Mouse (Mus musculus) lung, adult 2 months (tissue): ENCODE measurements around the gene Rgn.

Experiments used
- CTCF ChIP-seq: fragments of 200-500 bp; IDR thresholded peaks from 2 replicates; pipeline ENCODE4 v1.5.1; 2011; ENCODE audit warnings: mild to moderate bottlenecking, low read length, control low read depth; ENCODE audit not compliant: insufficient read depth
- POLR2A ChIP-seq: fragments of 200-500 bp; IDR thresholded peaks from 2 replicates; pipeline ENCODE4 v1.6.1; 2011; ENCODE audit warnings: low read depth, mild to moderate bottlenecking, control low read depth, low read length, borderline replicate concordance; ENCODE audit errors: extremely low read depth

DNA sequence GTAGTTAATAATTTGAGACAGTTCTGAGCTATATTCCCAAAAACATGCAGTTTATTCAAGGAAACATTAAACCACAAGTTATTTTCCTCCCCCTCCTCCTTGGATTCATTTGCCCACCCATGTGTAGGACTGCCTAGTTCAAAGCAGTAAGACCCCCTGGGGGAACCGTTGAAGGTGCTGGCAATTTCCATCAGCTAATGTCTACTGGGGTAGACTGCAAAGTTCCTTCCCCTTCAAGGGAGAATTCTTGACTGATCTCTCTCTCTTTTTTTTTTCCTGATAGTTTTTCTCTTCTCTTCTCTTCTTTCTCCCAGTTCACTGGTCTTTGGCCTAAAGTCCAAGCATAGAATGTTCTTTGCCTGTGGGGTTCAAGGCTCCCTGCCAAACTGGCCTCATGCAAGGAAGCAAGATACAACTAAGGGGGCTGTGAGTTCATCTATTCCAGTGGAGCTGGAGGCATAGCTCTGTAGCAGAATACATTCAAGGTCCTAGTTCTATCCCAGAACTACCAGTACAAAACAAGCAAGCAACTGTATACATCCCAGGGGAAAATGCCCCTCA, 627 bp upstream of the Rgn start:
- TF ChIP-seq POLR2A (no peak), CTCF (no peak)
